Mouse (Mus musculus): ENCODE results near the gene Gm31571. TPM values are rescaled to one million over a fixed set of nuclear protein-coding genes. Genes with fewer than 3 reads are reported as not detected.
"Not testable (repeated sequence)": the region's sequence is repeated elsewhere in the genome, so short reads cannot be mapped to it uniquely, and the experiment has no call there.

The Gm31571 gene
- polyA plus RNA-seq (2012; rRNA removed): 0.43 TPM in 1 of 2 replicates, not detected in the other

- not testable (repeated sequence) for H3K36me3 ChIP-seq (ENCODE audit: control insufficient read depth, insufficient read depth, low read length); H3K27me3 ChIP-seq (ENCODE audit: control insufficient read depth, insufficient read depth, low read length); H3K4me3 ChIP-seq (ENCODE audit: control insufficient read depth, low read depth, low read length); H3K27ac ChIP-seq (ENCODE audit: control insufficient read depth, insufficient read depth, low read depth, low read length); H3K4me1 ChIP-seq (ENCODE audit: control insufficient read depth, insufficient read depth, low read length)
These were observed at the start of gene Gm31571 for GRCm38 (mm10) chrY:22051253-22051652. TSS of gene Gm31571 (minus strand) at chrY:22051353.
